Mouse (Mus musculus): Measurements from ENCODE around the gene 6430571L13Rik.

DNA sequence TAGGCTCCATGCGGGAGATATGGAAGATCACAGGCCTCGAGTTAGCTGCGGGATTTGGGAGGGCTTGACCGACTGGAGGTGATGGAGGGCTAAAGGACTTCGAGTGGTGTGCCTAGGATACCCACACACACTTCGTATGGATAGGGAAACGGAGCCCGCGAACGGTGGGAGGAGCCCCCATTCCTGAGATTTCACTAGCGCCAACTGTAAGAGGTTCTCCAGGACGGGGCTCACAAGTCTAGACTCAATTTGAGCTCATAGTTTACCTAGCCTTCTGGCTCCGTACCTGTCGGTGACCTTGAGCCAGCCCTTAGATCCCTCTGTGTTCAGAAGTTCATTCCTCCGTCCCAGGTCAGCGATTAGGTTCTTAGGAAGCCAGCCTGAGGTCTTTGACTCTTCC is 43.3 kb upstream of the 6430571L13Rik start:
- TF ChIP-seq CTCF (IDR thresholded peaks at IDR 0.05; ENCODE audit: low read depth) (no peak), EP300 (IDR thresholded peaks at IDR 0.05; ENCODE audit: low read depth) (no peak)

Measured in liver, embryonic 14.5 days (tissue).